8 mouse cellular contexts compared by ENCODE assay signal in genomic region chr5:130001356-130001987, GRCm38 (mm10). TPM values are rescaled to one million over a fixed set of nuclear protein-coding genes. Genes with fewer than 3 reads are reported as not detected.
DNase-seq lines count a peak whose midpoint lies in the region; ATAC-seq and TF ChIP-seq lines count a peak whose summit lies in the region.

No protein-coding gene starts in this region.

- H3K27ac ChIP-seq in CH12.LX (ENCODE audit: insufficient read depth, low read depth): peak overlapping the region; percentile 75
- H3K27ac ChIP-seq in hindbrain, embryonic 15.5 days (replicated peaks): no peak overlapping the region

- peak overlapping the region; percentile 93 for H3K4me2 ChIP-seq in CH12.LX (ENCODE audit: insufficient read depth, low read depth, poor library complexity, severe bottlenecking)
- peak overlapping the region; percentile 90 for H3K4me2 ChIP-seq in hindbrain, embryonic 15.5 days

- TF ChIP-seq CTCF in CH12.LX (conservative IDR thresholded peaks at IDR 0.05 in 1 of 2, IDR thresholded peaks at IDR 0.05 in 1 of 2; ENCODE audit: low read depth in 2 of 2, low read length in 2 of 2): no peak

- peak; percentile 93 for DNase-seq in heart, adult 11 months
- DNase-seq in heart, postnatal 25 days (ENCODE audit: low spot score): no peak
- peak; percentile 79 for DNase-seq in CH12.LX (ENCODE audit: extremely low read depth)
- DNase-seq in urinary bladder, postnatal 14 days (ENCODE audit: low spot score): no peak
- DNase-seq in adipocyte (ENCODE audit: low spot score): no peak
- DNase-seq in thymus, postnatal 0 days (ENCODE audit: low spot score): no peak

- peaks cover 15% of the 10 kb centered on the region for H3K79me2 ChIP-seq in CH12.LX (replicated peaks; ENCODE audit: control insufficient read depth, extremely low read depth, insufficient read depth, poor library complexity, severe bottlenecking)

- H3K36me3 ChIP-seq in CH12.LX (replicated peaks in 1 of 2; ENCODE audit: control insufficient read depth in 1 of 2, insufficient read depth in 1 of 2, low read length in 1 of 2): peaks cover 24 to 45% of the 10 kb centered on the region in 2 experiments
- no peaks in the 10 kb centered on the region for H3K36me3 ChIP-seq in hindbrain, embryonic 15.5 days

- no peaks in the 10 kb centered on the region for H3K27me3 ChIP-seq in CH12.LX (replicated peaks)
- no peaks in the 10 kb centered on the region for H3K27me3 ChIP-seq in hindbrain, embryonic 15.5 days

- peak overlapping the region; percentile 46 for H3K9ac ChIP-seq in CH12.LX (ENCODE audit: insufficient read depth, low read depth)
- peak overlapping the region; percentile 72; the same call in 1 of the 2 replicates for H3K9ac ChIP-seq in hindbrain, embryonic 15.5 days

- no peak for TF ChIP-seq RAD21 in CH12.LX (IDR thresholded peaks at IDR 0.05; ENCODE audit: low read depth, low read length)

- H3K9me3 ChIP-seq in CH12.LX (replicated peaks; ENCODE audit: low read length): peaks cover 14% of the 10 kb centered on the region
- no peaks in the 10 kb centered on the region for H3K9me3 ChIP-seq in hindbrain, embryonic 15.5 days

- 74% methylated on average over 5 of the region's 5 CpGs for WGBS in hindbrain, embryonic 15.5 days

- H3K4me3 ChIP-seq in CH12.LX (replicated peaks in 1 of 3; ENCODE audit: low read depth in 2 of 3, low read length in 2 of 3, poor library complexity in 1 of 3): peak overlapping the region; percentile 79 to 86 (median 83)
- peak overlapping the region; percentile 75 for H3K4me3 ChIP-seq in hindbrain, embryonic 15.5 days

- TF ChIP-seq EP300 in CH12.LX (IDR thresholded peaks at IDR 0.05; ENCODE audit: low read length): peak; percentile 83

- ATAC-seq in hindbrain, embryonic 15.5 days (ENCODE audit: low FRiP score, low read depth): no peak
- ATAC-seq in megakaryocyte progenitor cell, adult 5-6 weeks (replicated peaks; ENCODE audit: poor library complexity): peak; percentile 30

- H3K4me1 ChIP-seq in CH12.LX (ENCODE audit: control insufficient read depth in 1 of 2, insufficient read depth in 2 of 2): peaks cover 12 to 49% of the 10 kb centered on the region in 2 experiments
- H3K4me1 ChIP-seq in hindbrain, embryonic 15.5 days (replicated peaks): peaks cover 13% of the 10 kb centered on the region

- dilution Hi-C loops in CH12.LX (cut with MboI; ENCODE audit: extremely low pct_ligation_motif_present, extremely low pct_unique_long_range_greater_than_20kb, low sequenced_read_pairs): no loop called here

- in situ Hi-C loops in CH12.LX (cut with MboI; ENCODE audit: low pct_ligation_motif_present, low pct_unique_long_range_greater_than_20kb, low sequenced_read_pairs): no loop called here

- intact Hi-C loops in heart, postnatal 25 days (cut with DNase I): loop anchor here (5.0 kb wide), 1 partner anchor 221 kb away; no protein-coding TSS in a partner anchor

- peak; percentile 60; the same call in 1 of the 2 replicates for TF ChIP-seq POLR2A in CH12.LX (IDR thresholded peaks at IDR 0.05; ENCODE audit: low read depth, low read length)

TF ChIP-seq in CH12.LX, 34 proteins besides CTCF, POLR2A, EP300 and RAD21 (continues in another document):
- peak; percentile 67 for TF ChIP-seq ETS1 (conservative IDR thresholded peaks at IDR 0.05; ENCODE audit: low read depth, low read length)
- TF ChIP-seq UBTF (IDR thresholded peaks at IDR 0.05; ENCODE audit: low read depth, low read length): no peak
- peak; percentile 30; the same call in 1 of the 2 replicates for TF ChIP-seq NRF1 (IDR thresholded peaks at IDR 0.05; ENCODE audit: low read depth, low read length)
- peak; percentile 79; the same call in 1 of the 2 replicates for TF ChIP-seq MEF2A (IDR thresholded peaks at IDR 0.05; ENCODE audit: borderline replicate concordance, low read depth, low read length)
- no peak for TF ChIP-seq ZKSCAN1 (IDR thresholded peaks at IDR 0.05; ENCODE audit: borderline replicate concordance, low read depth, low read length)
- peak; percentile 84 for TF ChIP-seq BHLHE40 (IDR thresholded peaks at IDR 0.05; ENCODE audit: low read depth, low read length)
- no peak for TF ChIP-seq GABPA (IDR thresholded peaks at IDR 0.05; ENCODE audit: insufficient replicate concordance, low read depth, low read length)
- 0 out of 2 replicates have a peak, but pooled peaks have one; percentile 50 for TF ChIP-seq TBP (conservative IDR thresholded peaks at IDR 0.05; ENCODE audit: low read depth, low read length)
- peak; percentile 84 for TF ChIP-seq MAX (IDR thresholded peaks at IDR 0.05; ENCODE audit: low read length)
- TF ChIP-seq HCFC1 (IDR thresholded peaks at IDR 0.05; ENCODE audit: low read depth, low read length): no peak
- TF ChIP-seq USF2 (conservative IDR thresholded peaks at IDR 0.05; ENCODE audit: low read depth, low read length): no peak
- TF ChIP-seq SIN3A (IDR thresholded peaks at IDR 0.05; ENCODE audit: low read length): peak; percentile 97
- peak; percentile 79 for TF ChIP-seq RCOR1 (conservative IDR thresholded peaks at IDR 0.05; ENCODE audit: low read depth, low read length)
- peak; percentile 91 for TF ChIP-seq TCF12 (IDR thresholded peaks at IDR 0.05; ENCODE audit: low read depth, low read length)
- no peak for TF ChIP-seq E2F4 (IDR thresholded peaks at IDR 0.05; ENCODE audit: insufficient replicate concordance, low read depth, low read length)
- TF ChIP-seq PAX5 (IDR thresholded peaks at IDR 0.05; ENCODE audit: low read length): no peak
- no peak for TF ChIP-seq ZNF384 (IDR thresholded peaks at IDR 0.05; ENCODE audit: low read depth, low read length)
- TF ChIP-seq MAFK (IDR thresholded peaks at IDR 0.05; ENCODE audit: insufficient replicate concordance, low read length): 0 out of 2 replicates have a peak, but pooled peaks have one; percentile 9
- TF ChIP-seq SMC3 (IDR thresholded peaks at IDR 0.05; ENCODE audit: low read depth, low read length): no peak
- TF ChIP-seq NELFE (IDR thresholded peaks at IDR 0.05; ENCODE audit: low read depth, low read length): no peak
- TF ChIP-seq USF1 (IDR thresholded peaks at IDR 0.05; ENCODE audit: low read depth, low read length): no peak
- TF ChIP-seq JUND (conservative IDR thresholded peaks at IDR 0.05; ENCODE audit: low read depth, low read length): no peak
- no peak for TF ChIP-seq JUN (IDR thresholded peaks at IDR 0.05; ENCODE audit: insufficient read depth, low read depth, low read length)
- peak; percentile 21; the same call in 1 of the 2 replicates for TF ChIP-seq POLR2AphosphoS2 (IDR thresholded peaks at IDR 0.05; ENCODE audit: low read depth, low read length)
- peak; percentile 94 for TF ChIP-seq MYC (IDR thresholded peaks at IDR 0.05; ENCODE audit: low read depth, low read length)
- TF ChIP-seq CHD2 (IDR thresholded peaks at IDR 0.05; ENCODE audit: low read length): peak; percentile 32; the same call in 1 of the 2 replicates
- no peak for TF ChIP-seq ZMIZ1 (IDR thresholded peaks at IDR 0.05; ENCODE audit: low read depth, low read length)
- TF ChIP-seq MAZ (IDR thresholded peaks at IDR 0.05; ENCODE audit: low read depth, low read length): 0 out of 2 replicates have a peak, but pooled peaks have one; percentile 51
- peak; percentile 74 for TF ChIP-seq ELF1 (IDR thresholded peaks at IDR 0.05; ENCODE audit: low read depth, low read length)
- 0 out of 2 replicates have a peak, but pooled peaks have one; percentile 59 for TF ChIP-seq CHD1 (IDR thresholded peaks at IDR 0.05; ENCODE audit: low read depth, low read length)
- peak; percentile 88 for TF ChIP-seq IRF4 (IDR thresholded peaks at IDR 0.05; ENCODE audit: low read depth, low read length)

RNA-seq across cellular contexts. Expression of gene Gusb, which starts 1.4 kb away (rescaled TPM):
- total RNA-seq in heart, postnatal 25 days (2021): 10 to 100 TPM; 12.3 to 13.4 TPM
- 180 and 187 TPM in 2 replicates for total RNA-seq in CH12.LX (2012; rRNA removed)
- 72.4 and 73.4 TPM in 2 replicates for total RNA-seq in CH12.LX (2014; rRNA removed)
- polyA plus RNA-seq in CH12.LX (2012; ENCODE audit: insufficient read length, low read depth): 200 and 210 TPM in 2 replicates
- polyA plus RNA-seq in hindbrain, embryonic 15.5 days (2015; fragmentation: Nextera tagmentation; extraction: Ambion mirVana): 31.9 and 33.9 TPM in 2 replicates
- 137 and 148 TPM in 2 replicates for total RNA-seq in megakaryocyte progenitor cell, adult 5-6 weeks (2015)
- total RNA-seq in megakaryocyte progenitor cell, adult 5-6 weeks (2017): 77.6 and 90.6 TPM in 2 replicates
- polyA plus RNA-seq in thymus, postnatal 0 days (2015; fragmentation: Nextera tagmentation; extraction: Ambion mirVana): 59.3 and 61.2 TPM in 2 replicates

RNA-seq across cellular contexts. Expression of gene Asl, which starts 27.6 kb away (rescaled TPM):
- 1 to 10 TPM; 4.8 to 6.3 TPM for total RNA-seq in heart, postnatal 25 days (2021)
- 54.4 and 70.4 TPM in 2 replicates for total RNA-seq in CH12.LX (2012; rRNA removed)
- total RNA-seq in CH12.LX (2014; rRNA removed): 44.8 and 45.3 TPM in 2 replicates
- polyA plus RNA-seq in CH12.LX (2012; ENCODE audit: insufficient read length, low read depth): 60.1 and 61.0 TPM in 2 replicates
- polyA plus RNA-seq in hindbrain, embryonic 15.5 days (2015; fragmentation: Nextera tagmentation; extraction: Ambion mirVana): 37.4 and 39.5 TPM in 2 replicates
- total RNA-seq in megakaryocyte progenitor cell, adult 5-6 weeks (2015): 22.7 and 23.0 TPM in 2 replicates
- total RNA-seq in megakaryocyte progenitor cell, adult 5-6 weeks (2017): 19.2 and 32.1 TPM in 2 replicates
- polyA plus RNA-seq in thymus, postnatal 0 days (2015; fragmentation: Nextera tagmentation; extraction: Ambion mirVana): 32.2 and 37.8 TPM in 2 replicates

RNA-seq across cellular contexts. Expression of gene Crcp, which starts 27.6 kb away (rescaled TPM):
- 10 to 100 TPM; 10.1 to 11.5 TPM for total RNA-seq in heart, postnatal 25 days (2021)
- total RNA-seq in CH12.LX (2012; rRNA removed) (42.3 and 50.2 TPM in 2 replicates), CH12.LX (2014; rRNA removed) (57.1 and 58.3 TPM in 2 replicates)
- polyA plus RNA-seq in CH12.LX (2012; ENCODE audit: insufficient read length, low read depth): 63.2 and 73.6 TPM in 2 replicates
- 82.2 and 83.2 TPM in 2 replicates for polyA plus RNA-seq in hindbrain, embryonic 15.5 days (2015; fragmentation: Nextera tagmentation; extraction: Ambion mirVana)
- 39.3 and 40.3 TPM in 2 replicates for total RNA-seq in megakaryocyte progenitor cell, adult 5-6 weeks (2015)
- total RNA-seq in megakaryocyte progenitor cell, adult 5-6 weeks (2017): 36.6 and 62.7 TPM in 2 replicates
- polyA plus RNA-seq in thymus, postnatal 0 days (2015; fragmentation: Nextera tagmentation; extraction: Ambion mirVana): 49.7 and 50.4 TPM in 2 replicates

RNA-seq across cellular contexts. Expression of gene Vkorc1l1, which starts 59.7 kb away (rescaled TPM):
- total RNA-seq in heart, postnatal 25 days (2021): 10 to 100 TPM; 14.1 to 16.4 TPM
- 8.7 and 11.0 TPM in 2 replicates for total RNA-seq in CH12.LX (2012; rRNA removed)
- 27.0 and 31.4 TPM in 2 replicates for total RNA-seq in CH12.LX (2014; rRNA removed)
- polyA plus RNA-seq in CH12.LX (2012; ENCODE audit: insufficient read length, low read depth): 25.4 and 33.1 TPM in 2 replicates
- polyA plus RNA-seq in hindbrain, embryonic 15.5 days (2015; fragmentation: Nextera tagmentation; extraction: Ambion mirVana): 31.3 and 33.4 TPM in 2 replicates
- total RNA-seq in megakaryocyte progenitor cell, adult 5-6 weeks (2015): 60.1 and 72.6 TPM in 2 replicates
- total RNA-seq in megakaryocyte progenitor cell, adult 5-6 weeks (2017): 25.7 and 34.0 TPM in 2 replicates
- 14.0 and 19.2 TPM in 2 replicates for polyA plus RNA-seq in thymus, postnatal 0 days (2015; fragmentation: Nextera tagmentation; extraction: Ambion mirVana)

Comparison
In these comparisons a context has a peak if more than half of its experiments do, and no peak if none do; other contexts are left out.
1. DNase-seq: peak in heart, adult 11 months (single experiment) and CH12.LX (single experiment); none in heart, postnatal 25 days (single experiment), urinary bladder, postnatal 14 days (single experiment), adipocyte (single experiment) and thymus, postnatal 0 days (single experiment).
2. RNA of gene Gusb, which starts 1.4 kb away (total RNA-seq): 72.4 to 187 TPM in CH12.LX and 77.6 to 148 TPM in megakaryocyte progenitor cell, adult 5-6 weeks; 12.3 to 13.4 TPM in heart, postnatal 25 days; every median in the first group is over 4 times any median in the second.